Mouse (Mus musculus) cerebellum, adult 18-20 months (tissue): ENCODE measurements at regions not wholly inside any gene's neighbourhood (a gene's known extent, or its start where the extent isn't known, plus 50 kb on each side); places are given as distances from the start of the nearest gene placed in this dataset.
A peak's percentile ranks its signal among the peaks of the same experiment; 100 is the strongest.
"Not testable (repeated sequence)": the region's sequence is repeated elsewhere in the genome, so short reads cannot be mapped to it uniquely, and the experiment has no call there.

Source experiments
- DNase-seq, 2 experiments: peaks; one replicate each; pipeline ENCODE4 v3.0.0; 2021

- DNase-seq = peak; percentile 82 to 88
Measured at GRCm38 (mm10) chr5:68252671-68253070, 221.0 kb downstream of the Grxcr1 start.

- no peak for DNase-seq
Measured at GRCm38 (mm10) chr5:68253476-68253875, 221.8 kb downstream of the Grxcr1 start.

DNA sequence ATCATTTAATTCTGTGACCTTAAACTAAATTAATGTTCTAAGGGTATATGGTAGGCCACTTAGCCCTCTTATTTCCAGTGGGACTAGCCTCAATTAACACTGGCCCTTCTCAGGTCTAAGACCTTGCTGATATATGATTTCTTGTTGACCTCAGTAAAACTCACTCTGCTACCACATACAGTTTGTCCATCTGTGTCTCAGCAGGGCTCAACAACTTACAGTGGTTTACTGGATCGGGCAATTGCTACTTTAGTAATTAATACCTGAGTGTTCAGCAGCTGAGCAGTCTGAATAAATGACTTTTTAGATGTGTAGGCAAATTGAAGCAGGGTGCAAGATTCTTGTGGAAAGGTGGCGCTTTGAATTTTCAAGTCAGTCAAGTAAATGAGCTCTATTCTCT is 222.5 kb downstream of the Grxcr1 start:
- peak; percentile 23 to 26 for DNase-seq

- no peak for DNase-seq
Measured at GRCm38 (mm10) chr5:68264206-68264605, 232.6 kb downstream of the Grxcr1 start.

- DNase-seq = peak; percentile 57 to 68
Measured at GRCm38 (mm10) chr5:68274271-68274670, 242.6 kb downstream of the Grxcr1 start.

DNA sequence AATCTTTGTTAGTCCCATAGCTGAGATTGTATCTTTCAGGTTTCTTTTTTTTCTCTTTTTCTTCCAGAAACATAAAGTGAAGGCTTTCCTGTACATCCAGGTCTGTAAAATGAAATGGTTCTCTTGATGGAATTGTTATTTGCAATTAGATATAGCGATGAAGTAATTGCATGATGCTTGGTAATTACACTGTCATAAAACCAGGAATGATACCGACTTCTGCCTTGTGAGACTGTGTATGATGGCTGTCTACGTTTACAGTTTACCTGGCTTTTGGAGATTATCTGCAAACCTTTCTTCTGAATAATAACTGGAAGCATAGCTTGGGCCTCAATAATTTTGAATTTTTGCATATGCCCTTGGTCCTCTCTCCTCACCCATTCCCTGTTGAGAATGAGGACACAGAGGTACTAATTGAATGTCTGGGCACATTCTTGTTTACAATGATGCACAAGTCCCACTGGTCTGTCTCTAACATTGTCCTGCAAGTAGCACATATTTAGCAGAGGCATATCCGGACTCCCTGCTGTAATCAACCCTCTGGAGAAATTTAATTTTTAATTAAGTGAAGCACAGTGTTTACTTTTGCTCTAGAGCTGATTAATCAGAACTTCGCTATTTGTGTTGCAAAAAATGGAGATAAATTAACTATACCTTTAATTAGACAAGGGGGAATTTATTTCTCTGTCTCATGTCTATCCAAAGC is 244.1 kb downstream of the Grxcr1 start:
- DNase-seq = no peak

DNA sequence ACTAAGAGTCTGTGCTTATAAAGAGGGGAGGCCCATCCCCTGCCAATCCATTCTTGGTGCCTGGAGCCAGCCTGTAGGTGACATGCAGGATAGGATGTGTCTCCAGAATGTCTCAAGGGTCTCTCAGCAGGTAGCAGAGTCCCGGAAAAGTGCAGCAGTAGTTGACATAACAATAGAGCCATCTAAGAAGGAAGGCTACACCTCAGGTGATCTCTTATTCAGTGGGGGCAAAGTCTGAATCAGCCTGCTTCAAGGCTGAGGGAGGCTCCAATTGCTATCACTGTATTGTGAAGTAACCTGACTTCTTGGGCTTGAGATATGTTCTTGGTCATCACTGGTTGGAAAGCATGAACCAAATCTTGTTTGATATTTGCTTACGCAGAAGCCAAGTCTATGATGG is 264.1 kb downstream of the Grxcr1 start:
- not testable (repeated sequence) for DNase-seq

DNA sequence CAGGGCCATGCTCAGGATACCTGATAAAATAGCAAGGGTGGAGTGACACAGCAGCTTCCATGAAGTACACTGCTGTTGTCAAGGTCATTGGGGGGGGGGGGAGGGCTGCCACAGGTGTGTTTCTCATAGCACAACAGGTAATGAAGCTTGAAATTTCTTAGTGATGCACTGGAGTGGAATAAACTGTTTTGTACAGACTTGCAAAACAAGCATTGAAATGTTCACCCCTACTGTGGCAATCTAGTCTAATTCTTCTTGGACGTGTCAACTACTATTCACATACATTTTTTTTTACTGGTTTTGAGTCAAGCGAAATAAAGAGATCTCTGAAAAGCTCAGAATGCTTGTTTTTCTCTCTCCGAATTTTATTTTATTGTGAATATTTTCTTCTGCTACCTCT is 281.6 kb downstream of the Grxcr1 start:
- DNase-seq = no peak

DNA sequence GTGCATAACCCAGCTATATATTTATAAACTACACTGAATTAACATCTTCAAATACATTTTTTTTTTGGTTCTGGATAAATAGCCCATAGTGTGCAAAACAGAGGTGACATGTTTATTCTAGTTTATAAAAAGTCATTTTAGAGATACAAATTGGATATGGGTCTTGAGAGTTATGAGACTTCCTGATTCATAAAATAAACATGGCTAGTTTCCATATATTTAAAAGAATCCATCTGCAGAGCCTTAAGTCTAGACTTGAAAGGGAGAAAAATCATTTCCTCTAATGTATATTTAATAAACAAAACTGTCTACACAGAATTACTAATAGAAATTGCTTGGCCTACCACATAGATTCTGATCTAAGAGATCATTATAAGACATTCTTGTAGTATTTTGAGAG is 287.3 kb downstream of the Grxcr1 start:
- no peak for DNase-seq

DNA sequence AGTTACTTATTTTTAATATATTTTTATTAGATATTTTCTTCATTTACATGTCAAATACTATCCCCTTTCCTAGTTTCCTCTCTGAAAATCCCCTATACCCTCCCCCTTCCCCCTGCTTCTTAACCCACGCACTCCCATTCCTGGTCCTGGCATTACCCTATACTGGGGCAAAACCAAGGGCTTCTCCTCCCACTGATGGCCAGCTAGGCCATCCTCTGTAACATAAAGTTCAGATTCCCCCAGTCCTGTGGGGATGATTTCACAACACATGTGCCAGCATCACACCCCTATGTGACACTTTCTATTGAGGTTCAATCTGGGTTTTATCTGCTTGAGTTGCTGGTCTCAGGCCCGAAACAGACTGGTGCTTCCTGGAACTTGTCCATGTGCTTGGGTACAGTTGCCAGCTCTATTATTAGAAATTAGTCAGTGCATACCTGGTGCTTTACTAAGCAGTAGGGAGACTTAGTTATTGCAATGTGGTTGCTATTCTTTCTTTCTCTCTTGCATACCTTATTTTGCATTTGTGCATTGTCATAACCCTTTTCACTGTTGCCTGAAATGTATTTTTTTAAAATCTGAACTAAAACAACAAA is 295.5 kb downstream of the Grxcr1 start:
- DNase-seq = peak; percentile 90 to 91

DNA sequence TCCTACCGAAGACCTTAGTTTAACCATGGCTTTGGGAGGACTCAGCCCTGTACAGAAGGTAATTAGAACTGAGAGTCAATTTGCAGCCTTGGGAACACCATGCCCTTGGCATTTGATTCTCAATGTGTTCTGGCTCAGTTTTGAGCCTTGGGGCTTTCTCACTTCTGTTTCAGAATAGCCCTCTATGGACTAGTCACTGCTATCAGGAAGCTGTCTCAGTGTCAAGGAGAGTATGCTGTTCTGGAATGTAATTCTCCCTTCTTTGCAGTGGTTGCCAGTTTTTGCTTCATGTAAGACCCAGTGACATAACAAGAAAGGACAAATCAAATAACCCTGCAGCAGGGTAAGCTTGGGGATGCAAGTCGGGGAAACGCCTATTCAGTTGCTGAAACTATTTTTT is 297.7 kb downstream of the Grxcr1 start:
- DNase-seq = peak; percentile 47 to 48

- no peak for DNase-seq
Measured at GRCm38 (mm10) chr5:68329828-68330227, 298.2 kb downstream of the Grxcr1 start.

GRCm38 (mm10) chr5:68350921-68351320 is 319.3 kb downstream of the Grxcr1 start:
- DNase-seq = peak in 1 of 2 experiments; percentile 8

GRCm38 (mm10) chr5:68351793-68352192 is 320.2 kb downstream of the Grxcr1 start:
- DNase-seq = peak; percentile 86 to 91

DNA sequence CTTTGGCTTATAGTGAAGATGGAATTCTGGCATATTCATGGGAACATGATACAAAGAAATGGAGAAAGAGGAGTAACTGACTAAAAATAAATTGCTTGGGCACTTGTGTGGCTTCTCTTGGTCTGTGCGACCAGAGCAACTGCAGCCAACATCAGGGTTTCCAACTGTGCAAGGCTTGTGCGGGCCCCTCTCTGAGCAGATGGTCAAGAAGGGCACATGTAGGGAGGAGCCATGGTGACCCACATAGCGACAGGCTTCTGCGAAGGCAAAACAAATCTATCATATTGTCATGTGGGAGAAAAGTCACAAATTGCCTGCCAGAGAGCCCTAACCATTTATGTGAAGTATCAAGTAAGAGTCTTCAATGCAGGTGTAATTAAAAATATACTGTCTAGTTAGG is 321.6 kb downstream of the Grxcr1 start:
- peak; percentile 87 to 94 for DNase-seq

DNA sequence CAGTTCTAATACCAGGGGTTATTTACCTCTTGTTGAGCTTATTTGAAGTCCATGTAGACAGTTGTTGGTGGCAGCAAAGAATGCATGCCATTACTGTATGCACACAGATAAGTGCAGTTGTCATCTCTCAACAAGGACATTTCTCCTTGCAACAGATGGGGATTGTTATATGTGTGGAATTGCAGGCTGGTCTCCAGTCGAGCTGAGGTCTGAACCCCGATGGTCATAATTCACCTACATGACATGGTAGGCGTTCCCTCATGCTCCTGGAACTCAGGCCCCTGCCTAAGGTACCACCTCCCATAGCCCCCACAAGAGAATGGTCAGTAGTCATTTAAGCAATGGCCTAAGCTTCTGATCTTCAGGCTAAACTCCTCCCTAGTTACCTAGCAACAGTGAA is 322.2 kb downstream of the Grxcr1 start:
- peak; percentile 12 to 28 for DNase-seq

GRCm38 (mm10) chr5:68361581-68362211 is 330.1 kb downstream of the Grxcr1 start:
- no peak for DNase-seq

- no peak for DNase-seq
Measured at GRCm38 (mm10) chr5:68373082-68373481, 341.4 kb downstream of the Grxcr1 start.
